Mouse (Mus musculus) monocyte, adult 2 months (primary cell): Measurements from ENCODE around the gene Dip2c.

Experiments used
- DNase-seq, 2 experiments: peaks; one replicate each; pipeline ENCODE4 v3.0.0; 2022; ENCODE audit warnings: low spot score in 2 of 2, low read depth in 1 of 2

Dip2c gene

DNA sequence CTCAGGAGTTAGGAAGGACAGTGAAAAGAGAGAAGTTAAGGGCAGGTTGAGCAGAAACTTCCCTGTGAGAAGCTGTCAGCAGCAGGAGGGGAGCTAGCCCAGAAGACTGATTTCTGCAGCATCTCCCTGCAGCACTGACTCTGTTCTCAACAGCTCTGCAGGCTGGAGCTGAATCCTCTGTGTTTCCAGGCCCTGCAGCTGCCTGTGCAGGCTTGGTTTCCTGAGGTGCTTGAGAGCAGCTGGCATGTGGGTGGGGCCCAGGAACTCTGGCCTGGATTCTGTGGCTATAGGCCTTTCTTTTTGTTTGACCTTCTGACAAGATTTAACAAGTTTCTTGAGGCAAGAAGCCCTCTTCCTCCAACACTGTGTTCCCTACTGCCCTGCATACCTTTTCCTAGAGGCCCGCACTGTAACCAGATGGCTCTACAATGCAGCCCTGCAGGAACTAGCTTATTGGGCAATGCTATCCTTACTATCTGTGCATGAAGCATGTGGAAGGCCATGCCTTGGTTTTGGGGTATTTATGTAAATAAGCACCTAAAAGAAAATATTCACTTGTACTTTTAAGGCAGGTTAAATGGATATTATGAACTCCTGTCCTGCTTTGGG is 53.1 kb downstream of the Dip2c start:
- no peak for DNase-seq

DNA sequence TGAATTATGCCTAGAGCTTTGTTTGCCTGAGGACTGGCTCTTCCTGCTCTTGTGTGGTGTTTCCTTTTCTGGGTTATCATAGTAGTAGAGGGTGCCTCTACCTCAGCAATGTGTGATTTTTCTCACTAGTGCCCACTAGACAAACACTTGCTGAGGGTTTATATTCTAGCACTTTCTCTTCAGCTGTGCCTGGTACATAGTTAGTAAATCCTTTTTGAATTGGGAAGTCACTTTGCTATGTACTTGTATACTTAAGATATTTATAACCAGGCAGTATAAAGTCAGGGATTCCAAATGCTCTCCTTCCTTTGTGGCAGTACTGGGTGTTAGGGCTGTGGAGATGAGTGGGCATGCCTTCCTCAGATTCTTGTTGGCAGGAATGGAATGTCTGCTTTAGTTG is 56.9 kb downstream of the Dip2c start:
- no peak for DNase-seq

DNA sequence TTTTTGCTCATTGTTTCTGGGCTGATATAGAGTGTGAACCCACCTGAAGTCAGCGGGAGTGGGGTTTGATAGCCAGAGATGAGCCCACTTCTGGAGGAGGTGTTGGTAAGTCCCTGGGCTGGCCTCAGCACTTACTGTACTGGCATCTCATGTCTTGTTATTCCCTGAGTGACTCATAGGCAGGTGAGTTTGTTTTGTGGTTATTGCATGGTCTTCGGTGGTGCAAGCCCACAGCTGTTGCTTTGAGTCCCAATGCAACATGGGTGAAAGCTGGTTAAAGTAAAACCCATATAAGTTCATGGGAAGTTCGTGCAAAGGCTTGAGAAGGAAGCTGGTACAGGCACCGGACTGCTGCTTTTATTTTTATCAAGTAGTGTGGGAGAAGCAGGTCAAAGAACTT is 64.0 kb downstream of the Dip2c start:
- no peak for DNase-seq

DNA sequence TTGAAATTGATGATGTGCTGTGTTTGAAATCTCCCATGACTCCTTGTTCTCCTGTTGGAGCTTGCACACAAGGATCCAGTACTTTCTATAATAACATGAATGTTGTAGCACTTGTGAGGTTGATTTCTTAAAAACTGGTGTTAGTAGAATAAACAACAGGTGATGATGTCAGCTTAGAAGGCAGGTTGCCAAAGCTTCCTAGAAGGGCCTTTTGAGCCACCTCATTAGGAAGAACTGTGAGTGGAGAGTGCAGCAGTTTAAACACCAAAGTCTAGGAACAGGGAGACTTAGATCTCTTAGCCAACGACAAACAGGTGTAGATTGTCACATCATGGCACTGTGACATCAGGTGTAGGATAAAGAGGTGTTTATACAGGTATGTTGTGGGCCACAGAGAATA is 66.4 kb downstream of the Dip2c start:
- DNase-seq, result no peak

DNA sequence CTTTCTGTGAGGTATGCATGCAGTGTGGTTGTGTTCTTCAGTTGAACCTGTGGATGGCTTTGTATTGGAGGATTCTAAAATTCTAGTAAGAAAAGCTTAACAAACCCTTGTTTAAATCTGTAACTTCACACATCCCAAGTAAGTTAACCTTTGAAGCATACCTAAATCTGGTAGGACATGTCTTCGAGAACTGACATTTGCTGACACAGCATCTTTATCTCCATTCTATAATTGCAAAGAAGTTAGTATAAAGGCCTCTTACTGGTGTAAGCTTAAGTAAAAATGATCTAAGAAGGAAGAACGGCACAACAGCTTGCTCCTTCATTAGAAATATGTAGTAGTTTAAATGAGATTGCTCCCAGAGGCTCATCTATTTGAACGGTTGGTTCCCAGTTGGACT is 71.1 kb downstream of the Dip2c start:
- DNase-seq, result no peak

DNA sequence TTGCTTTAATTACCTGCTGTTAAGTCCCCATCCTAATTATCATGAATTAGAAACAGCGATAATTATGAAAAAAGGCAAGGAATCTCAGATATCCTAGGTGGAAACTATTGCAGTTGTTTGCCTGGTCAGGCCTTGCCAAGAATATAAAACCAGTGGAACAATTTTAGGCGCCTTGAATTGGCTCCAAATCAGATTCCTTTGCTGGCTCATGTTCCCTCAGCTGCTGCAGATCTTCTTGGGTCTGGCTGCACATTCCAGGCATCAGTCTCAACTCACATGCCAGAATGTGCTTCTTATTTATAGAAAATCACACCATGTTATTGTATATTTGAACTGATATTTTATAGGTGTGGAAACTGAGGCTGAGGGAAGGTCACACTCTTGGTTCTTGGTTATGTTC is 74.3 kb downstream of the Dip2c start:
- DNase-seq, result no peak

DNA sequence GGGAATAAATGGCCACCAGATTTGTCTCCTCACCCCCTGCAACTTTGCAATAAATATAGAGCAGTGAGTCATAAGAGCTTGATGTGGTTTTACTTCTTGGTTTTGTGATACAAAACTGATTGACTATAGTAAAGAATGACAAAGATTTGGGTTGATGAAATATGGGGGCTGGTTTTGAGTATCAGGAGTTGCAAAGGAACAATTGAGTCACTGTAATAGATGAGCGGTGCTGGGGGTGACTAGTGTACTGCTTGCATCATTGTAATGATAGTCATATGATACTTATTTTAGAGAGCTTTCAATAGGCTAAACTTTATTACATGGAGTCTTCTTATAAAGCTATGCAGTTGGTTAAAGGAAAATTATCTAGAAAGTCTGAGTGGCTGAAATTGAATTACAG is 77.6 kb downstream of the Dip2c start:
- DNase-seq, result no peak

DNA sequence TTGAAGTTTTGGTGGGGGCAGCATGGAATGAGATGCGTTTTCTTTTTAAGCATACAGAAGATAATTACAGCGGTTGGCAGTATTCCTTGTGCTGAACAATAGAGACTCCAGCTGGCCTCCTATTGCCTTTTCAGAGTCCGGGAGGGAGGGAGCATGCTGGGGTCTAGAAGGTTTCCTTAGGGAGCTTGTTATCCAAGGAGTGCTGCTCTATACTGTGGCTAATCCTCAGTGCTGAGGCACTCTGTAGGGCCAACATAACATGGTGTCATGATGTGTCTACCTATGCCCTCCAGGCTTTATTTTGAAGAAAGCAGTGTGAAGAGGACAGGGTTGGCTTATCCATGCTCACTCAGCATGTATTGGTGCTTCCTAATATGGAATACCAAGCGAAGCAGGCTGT is 79.0 kb downstream of the Dip2c start:
- DNase-seq, result no peak

DNA sequence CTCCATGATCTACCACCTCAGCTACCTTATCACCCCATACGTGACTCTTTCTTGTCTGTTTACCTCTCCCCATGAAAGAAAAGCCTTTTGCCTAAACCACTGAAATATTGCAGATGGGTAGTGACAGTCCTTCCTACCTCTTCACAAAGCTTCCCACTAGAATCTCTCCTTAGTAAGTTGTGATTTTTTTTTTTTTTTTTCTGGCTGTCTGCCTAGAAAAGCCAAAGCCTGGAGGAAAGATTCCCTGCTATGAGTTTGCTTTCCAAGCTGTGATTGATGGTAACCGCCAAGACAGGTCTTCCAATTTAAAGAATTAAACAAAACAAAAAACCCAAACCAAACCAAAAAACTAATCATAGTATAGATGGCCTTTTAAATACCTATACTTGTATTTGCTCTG is 85.1 kb downstream of the Dip2c start:
- DNase-seq, result no peak

DNA sequence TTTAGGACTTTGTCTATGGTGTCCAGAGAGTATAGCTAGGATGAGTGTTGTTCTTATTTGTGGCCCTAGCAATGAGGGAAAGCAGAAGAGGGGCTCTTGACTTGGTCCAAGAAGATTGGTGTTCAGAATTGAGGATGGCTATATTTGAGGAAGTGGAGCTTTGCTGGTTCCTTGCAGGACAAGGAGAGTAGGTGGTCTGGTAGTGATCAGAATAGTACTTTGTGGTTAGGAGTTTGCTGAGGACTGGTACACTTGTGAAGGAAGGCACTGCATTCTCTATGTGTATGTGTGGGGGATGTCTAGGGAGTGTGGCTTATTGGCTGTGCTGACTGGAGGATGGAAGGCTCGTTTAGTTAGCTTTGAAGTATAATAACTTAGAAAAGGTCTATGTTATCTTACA is 95.1 kb downstream of the Dip2c start:
- no peak for DNase-seq

DNA sequence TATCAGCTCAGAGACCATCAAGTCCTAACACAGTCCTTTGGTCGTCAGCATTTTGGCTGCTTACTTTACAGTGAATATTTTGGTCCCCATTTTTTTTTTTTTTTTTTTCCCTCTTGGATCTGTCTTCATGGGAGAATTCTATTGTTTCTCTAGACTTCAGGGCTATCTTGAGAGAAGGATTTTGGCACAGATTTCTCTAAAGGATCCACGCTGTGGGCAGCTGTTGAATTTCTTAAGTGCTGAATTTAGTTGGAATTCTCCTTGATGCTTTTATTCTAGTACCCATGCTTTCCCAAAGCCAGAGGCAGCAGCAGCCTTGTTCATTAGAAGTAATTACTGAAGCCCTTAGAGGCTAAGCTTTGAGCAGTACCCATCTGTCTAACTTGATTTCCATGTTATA is 100.8 kb downstream of the Dip2c start:
- no peak for DNase-seq

DNA sequence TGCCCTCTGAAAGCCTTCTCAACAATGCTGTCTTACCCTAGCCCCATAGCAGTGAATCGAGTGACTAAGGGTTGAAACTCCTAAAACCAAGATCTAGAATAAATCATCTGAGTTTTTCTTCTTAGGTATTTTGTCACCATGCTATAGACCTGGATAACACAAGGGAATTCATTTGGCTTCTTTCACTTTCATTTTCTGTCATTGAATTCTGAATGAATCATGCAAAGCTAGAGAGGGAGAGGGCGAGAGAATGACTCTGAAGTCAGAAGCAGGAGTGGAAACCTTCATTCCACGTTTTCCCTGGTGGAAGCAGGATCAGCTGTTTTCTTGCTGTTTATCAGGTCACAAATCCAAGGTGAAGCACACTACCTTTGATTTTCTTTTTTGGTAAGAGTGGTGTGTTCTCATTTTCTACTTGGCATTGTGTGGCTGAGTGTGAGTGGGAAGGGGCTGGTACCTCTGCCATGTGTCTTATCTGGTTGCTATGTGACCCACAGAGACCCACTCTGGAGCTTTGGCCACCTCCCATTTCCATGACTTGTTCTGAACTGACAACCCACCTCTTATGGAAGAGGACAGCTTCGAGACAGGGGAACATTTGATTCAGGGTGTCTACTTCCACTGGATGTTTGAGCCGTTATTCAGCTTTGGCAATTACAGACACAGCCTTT is 104.5 kb downstream of the Dip2c start:
- DNase-seq, result no peak

DNA sequence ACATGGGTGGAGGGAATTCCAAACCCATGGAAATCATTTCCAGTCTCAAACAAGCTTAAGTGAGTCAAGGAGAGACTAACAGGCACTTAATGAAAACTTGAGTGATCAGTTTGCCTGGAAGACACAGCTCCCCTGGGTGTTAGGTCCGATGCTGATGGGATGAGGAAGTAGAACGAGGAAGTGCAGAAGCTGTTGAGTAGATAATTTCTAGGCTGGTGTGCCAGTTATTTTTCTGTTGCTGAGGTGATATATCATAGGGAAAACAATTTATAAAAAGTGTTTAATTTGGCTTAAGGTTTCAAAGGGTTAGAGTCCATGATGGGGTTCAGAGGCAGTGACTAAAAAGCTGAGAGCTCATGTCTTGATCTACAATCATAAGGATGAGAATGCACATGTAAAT is 111.7 kb downstream of the Dip2c start:
- no peak for DNase-seq

DNA sequence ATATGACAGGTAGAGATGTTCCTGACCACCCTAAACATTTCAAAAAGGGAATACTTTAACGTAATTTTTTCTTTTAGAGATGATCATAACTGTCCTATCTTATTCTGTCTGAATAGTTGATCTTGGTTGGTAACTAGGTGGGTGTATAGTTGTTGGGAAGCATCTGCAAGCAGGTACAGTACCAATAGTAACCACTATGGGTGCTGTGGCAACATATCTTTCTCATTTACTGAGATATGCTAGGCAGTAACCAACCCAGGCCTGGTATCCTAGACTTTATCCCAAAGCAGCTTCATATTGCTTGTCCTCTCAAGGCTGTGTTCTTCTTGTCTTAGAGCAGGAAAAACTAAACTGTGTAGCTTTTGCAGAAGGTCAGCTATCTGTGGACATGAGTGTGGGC is 113.0 kb downstream of the Dip2c start:
- DNase-seq, result no peak

DNA sequence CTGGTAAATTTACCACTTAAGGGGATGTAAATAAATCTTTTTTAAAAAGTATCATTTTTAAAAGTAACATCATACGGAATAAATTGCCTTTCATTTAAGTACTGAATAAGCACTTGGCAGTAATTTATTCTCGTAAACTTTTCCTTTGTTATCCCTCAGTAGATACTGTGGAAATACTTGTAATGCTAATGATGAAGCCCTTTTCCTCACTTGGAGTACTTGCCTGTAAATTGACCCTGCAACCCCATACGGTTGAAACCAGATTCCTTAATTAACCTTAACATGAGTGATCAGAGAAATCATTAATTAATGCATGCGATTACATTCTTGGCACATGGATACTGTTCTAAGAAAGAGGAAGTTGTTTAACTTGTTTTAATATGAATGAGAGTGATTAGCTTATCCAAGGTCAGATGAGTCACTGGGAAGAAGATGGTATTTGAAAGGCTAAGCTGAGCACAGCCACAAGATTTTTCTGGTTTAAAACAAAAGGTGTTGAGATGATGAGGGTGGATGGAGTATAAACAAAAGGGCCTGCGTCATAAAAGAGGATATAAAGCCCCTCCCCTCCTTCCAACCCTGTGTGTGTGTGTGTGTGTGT is 114.0 kb downstream of the Dip2c start:
- DNase-seq, result no peak

DNA sequence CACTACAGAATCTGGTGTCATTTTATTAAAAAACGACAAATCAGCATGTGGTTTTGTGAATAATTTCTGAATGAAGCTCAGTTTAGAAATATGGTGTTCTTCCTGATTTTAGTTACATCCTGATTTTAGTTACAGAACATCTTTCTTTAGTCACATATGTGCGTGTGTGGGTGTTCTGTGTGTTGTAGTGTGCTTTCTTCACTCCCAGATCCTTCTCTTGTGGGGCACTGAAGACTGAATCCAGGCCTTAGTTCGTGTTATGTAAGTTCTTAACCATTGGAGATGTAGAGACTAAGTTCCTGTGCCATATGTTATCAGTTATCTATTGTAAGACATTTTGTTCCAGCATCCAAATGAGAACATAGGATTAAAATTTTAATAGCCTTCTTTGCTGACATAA is 117.1 kb downstream of the Dip2c start:
- DNase-seq, result no peak

DNA sequence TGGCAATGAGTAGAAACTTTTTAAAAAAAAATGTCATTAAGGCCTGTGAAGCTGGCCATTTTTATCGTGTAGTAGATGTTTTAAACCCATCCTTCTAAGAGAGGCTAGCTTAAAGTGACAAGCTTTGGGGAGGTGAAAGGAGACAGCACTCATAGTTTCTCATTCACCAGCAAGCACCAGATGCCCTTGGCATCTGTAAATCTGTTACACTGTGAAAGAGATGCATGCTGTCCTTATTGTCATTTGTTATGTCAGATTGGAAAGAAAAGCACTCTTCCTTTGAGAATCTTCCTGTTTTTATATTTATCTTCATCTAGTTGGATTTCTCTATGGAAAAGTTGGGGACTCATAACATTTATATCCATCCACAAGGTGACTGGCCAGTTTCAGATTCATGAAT is 119.0 kb downstream of the Dip2c start:
- no peak for DNase-seq

DNA sequence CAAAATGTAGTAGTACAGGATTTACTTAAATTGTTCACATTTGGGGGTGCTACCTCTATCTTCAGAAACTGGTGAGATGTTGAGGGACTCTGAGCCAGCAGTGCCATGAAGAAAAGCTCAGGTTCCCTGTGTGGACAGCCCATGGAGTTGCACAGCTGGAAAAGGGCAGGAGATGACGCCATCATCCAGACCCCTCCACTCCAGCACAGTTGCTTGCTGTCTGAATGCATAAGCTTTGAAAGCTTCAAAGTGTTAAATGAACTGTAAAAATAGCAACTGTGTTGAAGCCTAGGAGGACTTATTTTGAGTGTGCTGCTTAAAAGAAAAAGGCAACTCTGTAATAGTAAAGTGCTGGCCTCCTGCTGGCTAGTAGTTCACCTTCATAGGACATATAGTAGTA is 122.5 kb downstream of the Dip2c start:
- no peak for DNase-seq

DNA sequence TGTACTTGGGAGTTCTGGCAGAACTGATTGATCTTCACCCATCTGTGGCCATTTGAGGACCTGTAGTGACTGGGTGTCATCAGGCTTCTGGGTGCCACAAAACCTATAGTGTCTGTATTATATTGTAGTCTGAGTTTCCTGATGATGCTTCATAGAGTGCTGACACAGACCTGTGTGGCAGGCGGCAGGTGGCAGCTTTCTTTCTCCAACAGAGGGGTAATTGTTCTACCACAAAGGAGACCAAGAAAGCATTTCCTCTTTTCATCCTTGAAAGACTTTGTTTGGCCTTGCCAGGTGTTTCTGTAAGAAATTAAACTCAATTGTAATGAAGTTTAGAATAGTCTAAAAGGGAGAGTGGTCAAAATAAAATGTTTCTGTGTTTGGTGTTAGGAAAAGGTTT is 129.1 kb downstream of the Dip2c start:
- DNase-seq, result no peak

DNA sequence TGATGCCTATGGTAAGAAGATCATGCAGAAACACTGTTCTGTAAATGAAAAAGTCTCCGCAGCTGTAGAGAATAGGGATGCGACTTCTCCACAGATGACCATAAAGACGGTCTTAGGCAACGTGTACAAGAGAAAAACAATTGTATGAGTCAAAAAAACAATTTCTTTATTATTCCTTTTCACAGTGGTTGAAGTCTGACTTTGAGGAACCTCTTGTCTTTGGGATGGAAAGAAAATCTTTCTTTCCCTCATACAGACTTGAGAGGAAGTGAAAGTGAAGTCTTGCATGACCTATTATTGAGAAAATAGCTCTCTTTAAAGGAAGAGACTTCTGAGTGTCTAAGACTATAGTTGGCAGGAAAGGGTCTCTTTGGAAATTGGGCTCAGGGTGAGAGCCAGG is 132.7 kb downstream of the Dip2c start:
- no peak for DNase-seq

DNA sequence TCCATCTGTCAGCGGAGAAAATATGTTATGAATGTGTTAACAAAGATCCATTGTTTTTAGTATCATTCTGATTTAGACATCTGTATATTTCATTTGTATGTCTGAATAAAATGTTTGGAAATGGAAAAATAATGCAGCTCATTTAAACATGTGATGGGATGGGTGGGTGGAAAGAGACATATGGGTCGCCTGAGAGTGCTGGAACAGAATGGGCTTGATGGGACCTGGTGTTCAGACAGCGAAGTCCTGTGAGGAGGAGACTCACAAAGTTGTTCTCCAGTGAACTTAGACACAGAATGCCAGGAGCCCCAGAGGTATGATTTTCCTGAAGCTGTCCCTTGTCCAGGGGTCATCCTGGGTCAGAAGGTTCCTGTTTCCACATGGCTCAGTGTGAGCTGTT is 142.1 kb downstream of the Dip2c start:
- DNase-seq, result no peak

DNA sequence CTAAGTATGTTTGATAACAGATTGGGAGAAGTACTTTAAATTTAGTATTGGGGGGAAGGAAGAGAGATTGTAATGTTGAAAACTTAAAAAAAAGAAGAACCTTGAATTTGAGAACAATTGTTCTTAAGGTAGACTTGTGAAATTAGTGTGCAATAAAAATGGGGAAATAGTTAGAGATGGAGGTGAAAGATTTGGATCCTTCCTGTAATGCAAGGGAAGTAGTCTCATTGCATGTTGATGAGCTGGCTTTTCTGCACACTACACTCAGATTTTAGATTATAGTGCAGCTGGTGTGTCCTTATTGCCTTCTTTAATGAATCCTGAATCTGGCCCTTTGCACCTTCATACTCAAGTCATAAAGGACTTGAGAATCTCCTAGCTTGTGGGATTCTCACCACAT is 142.9 kb downstream of the Dip2c start:
- DNase-seq, result no peak

DNA sequence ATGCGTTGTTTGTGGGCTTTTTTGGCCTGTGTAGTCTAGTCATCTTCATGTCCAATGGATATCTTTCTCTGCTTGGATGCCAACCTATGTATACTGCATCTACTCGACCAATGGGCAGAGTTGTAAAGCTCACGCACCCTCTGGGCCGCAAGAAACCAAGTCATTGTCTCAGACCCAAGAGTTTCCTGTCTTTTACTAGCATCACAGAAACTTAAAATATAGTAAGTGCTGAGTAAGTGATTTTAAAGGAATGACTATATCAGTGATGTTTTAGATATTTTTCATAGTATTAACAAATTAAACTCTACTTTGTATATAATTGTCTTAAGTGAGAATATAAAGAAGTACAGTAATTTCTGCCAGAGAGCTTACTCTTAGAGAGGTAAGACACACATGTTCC is 145.6 kb downstream of the Dip2c start:
- no peak for DNase-seq
